Mouse (Mus musculus) midbrain, embryonic 12.5 days (tissue): ENCODE measurements at regions not wholly inside any gene's neighbourhood (a gene's known extent, or its start where the extent isn't known, plus 50 kb on each side); places are given as distances from the start of the nearest gene placed in this dataset.
A peak's percentile ranks its signal among the peaks of the same experiment; 100 is the strongest.

Experiments
- ATAC-seq: fragments of 200-750 bp; cut with Nextera tagmentation; 2 replicates; pipeline ENCODE4 v1.8.0; 2017; ENCODE audit warnings: low read depth, moderate TSS enrichment, moderate library complexity; ENCODE audit not compliant: low FRiP score
- H3K27ac ChIP-seq: fragments of 300-500 bp; sonication (generic); replicated peaks from 2 replicates; pipeline ENCODE4 v1.5.1; 2016; ENCODE audit warnings: mild to moderate bottlenecking
- H3K27me3 ChIP-seq: fragments of 300-500 bp; sonication (generic); 2 replicates; pipeline ENCODE4 v1.6.1; 2016; ENCODE audit warnings: mild to moderate bottlenecking
- H3K36me3 ChIP-seq: fragments of 300-500 bp; sonication (generic); 2 replicates; pipeline ENCODE4 v1.6.1; 2016
- H3K4me1 ChIP-seq: fragments of 300-500 bp; sonication (generic); 2 replicates; pipeline ENCODE4 v1.6.1; 2016
- H3K4me2 ChIP-seq: fragments of 300-500 bp; sonication (generic); replicated peaks from 2 replicates; pipeline ENCODE4 v1.6.1; 2016; ENCODE audit warnings: mild to moderate bottlenecking, moderate library complexity
- H3K4me3 ChIP-seq: fragments of 300-500 bp; sonication (generic); 2 replicates; pipeline ENCODE4 v1.5.1; 2016; ENCODE audit warnings: mild to moderate bottlenecking
- H3K9ac ChIP-seq: fragments of 300-500 bp; sonication (generic); replicated peaks from 2 replicates; pipeline ENCODE4 v1.6.1; 2016; ENCODE audit warnings: mild to moderate bottlenecking, moderate library complexity
- H3K9me3 ChIP-seq: fragments of 300-500 bp; sonication (generic); 2 replicates; pipeline ENCODE4 v1.6.1; 2016; ENCODE audit warnings: mild to moderate bottlenecking
- WGBS: fragments of 180-500 bp; shearing (Covaris S2); methylation state at CpG from one replicate; pipeline ENCODE4 v1.1.7; 2016; 5-methylcytosine and 5-hydroxymethylcytosine counted together

DNA sequence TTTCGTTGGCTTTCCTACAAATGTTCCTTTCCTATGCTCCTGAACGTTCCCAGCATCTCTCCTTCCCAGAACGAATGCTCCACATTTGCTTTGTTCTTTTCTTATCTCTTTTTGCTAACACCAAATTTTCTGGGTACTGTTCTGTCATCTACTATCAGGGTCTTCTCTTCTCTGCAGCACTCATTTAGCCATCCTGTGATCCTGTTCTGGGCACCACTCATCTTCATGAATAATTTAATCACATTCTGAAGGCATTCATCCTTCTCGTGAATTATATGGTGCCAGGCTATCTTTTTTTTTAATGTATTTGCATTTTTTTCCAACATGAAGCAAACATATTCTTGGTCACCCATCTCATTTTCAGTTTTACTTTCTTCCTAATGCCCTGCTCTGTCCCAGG lies 87.3 kb upstream of the Zc3h12c start:
- WGBS, result 75% methylated on average over 4 of the region's 4 CpGs
- Histone ChIP-seq H3K4me1 (no peaks in the 10 kb centered on the region), H3K4me2 (no peak overlapping the region), H3K36me3 (no peaks in the 10 kb centered on the region), H3K27ac (no peak overlapping the region), H3K27me3 (no peaks in the 10 kb centered on the region), H3K9ac (no peak overlapping the region), H3K4me3 (no peak overlapping the region), H3K9me3 (no peaks in the 10 kb centered on the region)
- no peak for ATAC-seq

DNA sequence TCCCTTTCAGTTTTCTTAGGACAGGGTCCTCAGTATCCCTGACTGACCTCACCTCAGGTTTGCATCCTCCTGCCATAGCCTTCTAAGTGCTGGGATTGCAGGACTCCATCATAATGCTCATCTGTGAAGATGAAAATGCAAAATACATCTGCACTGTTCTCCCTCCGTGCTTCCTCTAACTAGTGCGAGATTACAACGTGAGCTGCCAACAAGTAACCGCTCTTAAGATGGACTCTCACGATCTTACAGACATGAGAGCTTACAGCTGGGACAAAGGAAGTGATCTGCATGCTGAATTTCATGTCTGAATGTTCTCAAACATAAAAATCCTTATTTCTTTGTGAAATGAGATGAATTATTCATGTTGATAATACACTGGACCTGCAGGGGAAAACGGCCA lies 86.1 kb upstream of the Zc3h12c start:
- Histone ChIP-seq H3K9me3 (no peaks in the 10 kb centered on the region), H3K4me2 (no peak overlapping the region), H3K4me1 (no peaks in the 10 kb centered on the region), H3K27ac (peak overlapping the region; percentile 16; the same call in 1 of the 2 replicates), H3K9ac (no peak overlapping the region), H3K4me3 (no peak overlapping the region), H3K27me3 (no peaks in the 10 kb centered on the region), H3K36me3 (no peaks in the 10 kb centered on the region)
- no peak for ATAC-seq
- WGBS, result 56% methylated on average over 6 of the region's 6 CpGs

- no peaks in the 10 kb centered on the region for H3K36me3 ChIP-seq
- H3K4me1 ChIP-seq, result no peaks in the 10 kb centered on the region
- ATAC-seq, result no peak
- H3K9me3 ChIP-seq, result no peaks in the 10 kb centered on the region
- H3K27me3 ChIP-seq, result no peaks in the 10 kb centered on the region
- H3K4me2 ChIP-seq, result no peak overlapping the region
- no peak overlapping the region for H3K27ac ChIP-seq
- H3K4me3 ChIP-seq, result no peak overlapping the region
- 91% methylated on average over 5 of the region's 5 CpGs for WGBS
- no peak overlapping the region for H3K9ac ChIP-seq
Observed at GRCm38 (mm10) chr9:52251455-52251854, 83.1 kb upstream of the Zc3h12c start.

GRCm38 (mm10) chr9:52246712-52247111 lies 78.3 kb upstream of the Zc3h12c start:
- Histone ChIP-seq H3K27me3 (no peaks in the 10 kb centered on the region), H3K27ac (no peak overlapping the region), H3K9ac (no peak overlapping the region), H3K4me1 (peaks cover 8% of the 10 kb centered on the region; the same call in 1 of the 2 replicates), H3K4me3 (no peak overlapping the region), H3K4me2 (no peak overlapping the region), H3K36me3 (no peaks in the 10 kb centered on the region), H3K9me3 (no peaks in the 10 kb centered on the region)
- WGBS, result 87% methylated on average over 1 of the region's 1 CpGs
- ATAC-seq, result no peak

DNA sequence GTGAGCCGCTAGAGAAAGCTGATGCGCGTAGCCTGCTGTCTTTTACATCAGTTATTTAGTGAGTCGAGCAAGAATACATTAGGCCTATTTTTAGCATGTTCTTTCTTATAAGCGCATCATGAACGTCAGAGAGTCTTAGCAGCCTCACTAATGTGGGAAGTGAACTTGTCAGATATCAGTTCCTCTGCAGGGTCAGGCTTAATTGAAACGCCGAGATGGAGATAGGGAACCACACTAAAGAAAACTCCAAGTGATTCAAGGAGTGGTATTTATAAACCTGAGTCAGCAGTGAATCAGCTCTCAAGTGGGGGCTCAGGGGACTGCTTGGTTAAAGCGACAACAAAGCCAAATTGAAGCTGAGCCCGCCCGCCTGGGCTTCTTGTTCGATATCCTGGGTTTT lies 75.7 kb upstream of the Zc3h12c start:
- H3K4me1 ChIP-seq, result peaks cover 19% of the 10 kb centered on the region
- H3K4me2 ChIP-seq, result no peak overlapping the region
- H3K27ac ChIP-seq, result no peak overlapping the region
- no peaks in the 10 kb centered on the region for H3K9me3 ChIP-seq
- no peak overlapping the region for H3K9ac ChIP-seq
- ATAC-seq, result no peak
- no peaks in the 10 kb centered on the region for H3K36me3 ChIP-seq
- 74% methylated on average over 12 of the region's 12 CpGs for WGBS
- H3K27me3 ChIP-seq, result no peaks in the 10 kb centered on the region
- no peak overlapping the region for H3K4me3 ChIP-seq

DNA sequence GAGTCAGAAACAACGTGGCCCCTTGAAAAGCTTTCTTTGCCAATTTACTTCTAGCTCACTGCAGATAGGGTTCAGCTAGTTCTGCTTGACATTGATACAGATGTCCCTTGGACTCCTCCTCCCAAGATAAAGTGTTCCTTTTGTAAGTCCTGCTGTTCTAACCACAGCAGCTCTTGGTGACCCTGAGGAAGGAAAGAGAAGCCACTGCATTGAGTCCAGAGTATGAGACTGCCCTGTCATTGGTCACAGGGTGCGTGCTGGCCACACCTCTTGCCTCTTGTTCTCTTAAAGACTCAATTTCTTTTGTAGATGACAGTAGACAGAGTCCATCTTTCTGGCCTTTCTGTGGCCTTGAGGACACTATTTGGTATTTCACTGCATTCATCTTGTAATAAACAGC lies 74.7 kb upstream of the Zc3h12c start:
- WGBS, result 79% methylated on average over 2 of the region's 2 CpGs
- Histone ChIP-seq H3K4me3 (no peak overlapping the region), H3K36me3 (no peaks in the 10 kb centered on the region), H3K4me1 (peaks cover 19% of the 10 kb centered on the region), H3K9ac (no peak overlapping the region), H3K9me3 (no peaks in the 10 kb centered on the region), H3K27ac (no peak overlapping the region), H3K27me3 (no peaks in the 10 kb centered on the region), H3K4me2 (no peak overlapping the region)
- no peak for ATAC-seq

DNA sequence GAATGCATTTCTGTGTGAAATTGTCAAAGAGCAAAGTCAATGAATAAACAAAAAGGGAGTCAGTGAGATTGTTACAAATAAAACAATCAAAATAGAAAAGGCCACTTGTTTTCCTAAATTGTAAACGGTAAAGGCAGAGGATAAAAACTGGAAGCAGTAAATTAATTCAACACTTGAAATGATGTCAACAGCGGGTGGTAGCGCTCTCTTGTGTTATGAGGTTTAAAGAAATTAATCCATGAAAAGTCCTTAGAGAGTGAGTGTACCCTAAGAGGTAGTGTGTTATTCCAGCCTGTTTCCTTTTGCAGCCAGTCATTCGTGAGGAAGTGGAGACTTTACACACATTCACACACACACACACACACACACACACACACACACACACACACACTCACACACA lies 73.2 kb upstream of the Zc3h12c start:
- Histone ChIP-seq H3K36me3 (no peaks in the 10 kb centered on the region), H3K4me2 (no peak overlapping the region), H3K27ac (peak overlapping the region; percentile 15; the same call in 1 of the 2 replicates), H3K4me1 (peaks cover 19% of the 10 kb centered on the region), H3K4me3 (no peak overlapping the region), H3K9ac (no peak overlapping the region), H3K9me3 (no peaks in the 10 kb centered on the region), H3K27me3 (no peaks in the 10 kb centered on the region)
- no peak for ATAC-seq
- 53% methylated on average over 4 of the region's 4 CpGs for WGBS

DNA sequence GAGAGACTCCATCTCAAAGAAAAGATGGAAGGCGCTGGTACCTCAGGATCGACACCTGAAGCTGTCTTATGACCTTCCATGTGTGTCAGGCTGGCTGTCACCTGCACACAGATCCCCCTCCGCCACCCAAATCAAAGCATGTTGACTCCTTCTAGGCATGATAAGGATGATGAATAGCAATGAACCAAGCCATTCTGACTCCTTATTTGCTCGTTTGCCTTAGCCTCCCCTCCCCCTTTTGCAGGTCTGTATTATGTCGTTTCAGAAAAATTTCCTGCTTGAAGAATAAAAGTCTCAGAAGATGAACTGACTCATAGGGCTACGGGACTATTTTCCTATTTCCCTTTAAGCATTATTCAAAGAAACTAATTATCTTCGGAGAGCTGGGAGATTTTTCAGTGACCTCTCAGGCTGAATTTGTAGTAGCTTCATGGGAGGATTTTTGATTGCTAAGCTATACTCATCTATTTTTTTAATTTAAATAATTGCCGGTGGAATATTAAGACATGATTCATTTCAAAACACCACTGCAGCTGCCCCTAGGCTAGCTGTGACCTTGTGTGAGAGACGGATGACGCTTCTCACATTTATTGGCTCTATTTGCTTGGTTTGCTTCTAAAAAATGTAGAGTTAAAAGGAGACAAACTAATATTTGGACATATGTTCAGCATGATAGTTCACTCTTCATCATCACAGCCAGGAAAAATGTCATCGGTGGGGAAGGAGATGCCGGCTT lies 72.4 kb upstream of the Zc3h12c start:
- Histone ChIP-seq H3K4me1 (peaks cover 19% of the 10 kb centered on the region), H3K4me3 (no peak overlapping the region), H3K27ac (peak overlapping the region; percentile 15), H3K9ac (no peak overlapping the region), H3K4me2 (no peak overlapping the region), H3K27me3 (no peaks in the 10 kb centered on the region), H3K9me3 (no peaks in the 10 kb centered on the region), H3K36me3 (no peaks in the 10 kb centered on the region)
- WGBS, result 75% methylated on average over 12 of the region's 12 CpGs
- ATAC-seq, result no peak

DNA sequence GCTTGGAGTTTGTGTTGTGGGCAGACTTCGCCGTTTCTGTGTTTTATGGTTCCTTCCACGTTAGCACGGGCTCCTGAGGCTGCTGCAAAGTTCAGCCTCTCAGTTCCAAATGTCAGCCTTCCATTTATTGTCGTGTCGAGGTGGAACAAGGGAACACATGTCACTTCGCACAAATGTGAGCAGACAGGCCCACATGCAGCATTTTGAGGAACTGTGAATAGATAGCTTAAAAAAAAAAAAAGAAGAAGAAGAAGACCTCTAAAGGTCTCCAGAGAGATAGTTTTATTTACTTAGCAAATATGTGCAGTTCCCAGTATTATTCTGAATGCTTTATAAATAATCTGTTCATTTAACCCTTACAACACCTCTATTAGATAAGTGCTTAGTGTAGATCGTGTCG lies 66.4 kb upstream of the Zc3h12c start:
- Histone ChIP-seq H3K36me3 (no peaks in the 10 kb centered on the region), H3K4me3 (no peak overlapping the region), H3K27ac (no peak overlapping the region), H3K4me1 (no peaks in the 10 kb centered on the region), H3K9ac (no peak overlapping the region), H3K4me2 (no peak overlapping the region), H3K9me3 (no peaks in the 10 kb centered on the region), H3K27me3 (no peaks in the 10 kb centered on the region)
- WGBS, result 74% methylated on average over 9 of the region's 9 CpGs
- ATAC-seq, result no peak

DNA sequence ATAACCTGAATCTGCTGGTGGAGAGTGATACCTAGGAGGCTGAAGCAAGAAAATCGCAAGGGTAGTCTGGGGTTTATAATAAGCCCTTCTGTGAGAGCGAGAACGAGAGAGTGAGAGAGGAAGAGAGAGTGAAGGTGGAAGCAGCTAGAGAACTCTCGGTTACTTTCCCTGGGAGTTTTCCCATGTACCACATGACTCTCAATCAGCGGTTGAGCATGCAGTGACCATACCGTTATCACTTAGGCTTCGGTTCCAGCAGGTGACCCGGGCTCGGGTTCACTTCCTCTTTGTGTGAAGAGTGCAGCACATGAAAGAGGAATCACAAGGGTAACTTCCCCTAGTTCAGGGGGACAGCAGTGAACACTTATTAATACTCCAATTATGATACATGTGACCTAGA lies 61.2 kb upstream of the Zc3h12c start:
- H3K9me3 ChIP-seq, result no peaks in the 10 kb centered on the region
- no peak overlapping the region for H3K4me3 ChIP-seq
- H3K27ac ChIP-seq, result no peak overlapping the region
- no peaks in the 10 kb centered on the region for H3K4me1 ChIP-seq
- WGBS, result 92% methylated on average over 9 of the region's 9 CpGs
- no peak overlapping the region for H3K9ac ChIP-seq
- no peak for ATAC-seq
- H3K36me3 ChIP-seq, result no peaks in the 10 kb centered on the region
- H3K27me3 ChIP-seq, result no peaks in the 10 kb centered on the region
- H3K4me2 ChIP-seq, result no peak overlapping the region

DNA sequence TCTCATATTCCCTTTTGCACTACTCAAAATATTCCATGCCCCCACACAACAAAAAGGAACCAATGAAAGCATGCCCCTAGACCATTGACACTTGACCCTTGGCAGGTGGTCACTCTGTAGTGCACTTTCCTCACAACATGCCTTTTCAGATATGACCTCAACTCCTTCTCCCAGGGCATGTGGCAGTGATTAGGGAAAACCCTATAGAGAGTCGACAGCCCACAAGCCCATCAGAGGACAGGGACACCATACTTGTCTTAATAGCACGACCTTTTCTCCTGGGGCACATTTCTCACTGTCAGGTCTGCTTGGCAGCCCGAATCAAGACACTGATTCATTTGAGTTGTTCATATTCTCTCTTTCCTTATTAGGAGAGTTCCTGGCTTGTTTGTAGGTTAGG lies 57.3 kb upstream of the Zc3h12c start:
- no peak overlapping the region for H3K4me3 ChIP-seq
- no peak overlapping the region for H3K9ac ChIP-seq
- 73% methylated on average over 3 of the region's 3 CpGs for WGBS
- H3K4me1 ChIP-seq, result peaks cover 16% of the 10 kb centered on the region
- H3K27me3 ChIP-seq, result no peaks in the 10 kb centered on the region
- H3K9me3 ChIP-seq, result no peaks in the 10 kb centered on the region
- H3K27ac ChIP-seq, result no peak overlapping the region
- H3K36me3 ChIP-seq, result no peaks in the 10 kb centered on the region
- H3K4me2 ChIP-seq, result no peak overlapping the region
- ATAC-seq, result no peak

DNA sequence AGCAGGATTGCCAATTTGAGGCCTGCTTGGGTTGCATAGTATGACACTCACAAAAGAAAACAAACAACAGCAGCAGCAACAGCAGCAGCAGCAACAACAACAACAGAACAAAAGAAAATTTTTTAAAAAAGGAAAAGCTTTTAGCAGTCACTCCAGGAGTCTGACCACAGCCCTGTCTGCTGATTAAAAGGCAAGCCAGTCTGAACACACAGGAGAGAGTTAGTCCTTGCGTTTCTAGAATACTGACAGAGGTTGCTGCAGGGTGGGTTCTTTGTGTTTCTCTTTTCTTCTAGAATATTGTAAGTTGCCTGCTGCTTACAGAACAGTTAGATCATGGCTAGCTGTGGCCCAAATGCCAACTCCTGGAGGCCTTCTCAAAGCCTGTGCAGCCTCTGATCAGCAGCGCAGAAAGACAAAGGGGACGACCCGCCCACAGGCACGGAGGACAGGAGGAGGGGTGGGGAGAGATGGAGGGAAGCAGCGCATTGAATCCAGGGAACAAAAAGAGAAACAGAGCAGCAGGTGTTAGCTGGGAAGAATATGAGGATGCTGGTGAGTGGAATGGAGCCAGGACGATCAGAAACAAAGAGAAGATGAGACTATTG lies 55.2 kb upstream of the Zc3h12c start:
- 9% methylated on average over 7 of the region's 7 CpGs for WGBS
- Histone ChIP-seq H3K9ac (peak overlapping the region; percentile 21), H3K36me3 (no peaks in the 10 kb centered on the region), H3K27me3 (no peaks in the 10 kb centered on the region), H3K4me2 (peak overlapping the region; percentile 41), H3K9me3 (no peaks in the 10 kb centered on the region), H3K4me3 (no peak overlapping the region), H3K4me1 (peaks cover 16% of the 10 kb centered on the region), H3K27ac (peak overlapping the region; percentile 73)
- ATAC-seq, result peak; percentile 93
